Mouse (Mus musculus): ENCODE results near the gene Plpp4. TPM values are rescaled to one million over a fixed set of nuclear protein-coding genes. Genes with fewer than 3 reads are reported as not detected.

Gene Plpp4
- total and polyA plus RNA-seq, 2 experiments from 2014 or later = 6.7 to 8.6 TPM

DNA sequence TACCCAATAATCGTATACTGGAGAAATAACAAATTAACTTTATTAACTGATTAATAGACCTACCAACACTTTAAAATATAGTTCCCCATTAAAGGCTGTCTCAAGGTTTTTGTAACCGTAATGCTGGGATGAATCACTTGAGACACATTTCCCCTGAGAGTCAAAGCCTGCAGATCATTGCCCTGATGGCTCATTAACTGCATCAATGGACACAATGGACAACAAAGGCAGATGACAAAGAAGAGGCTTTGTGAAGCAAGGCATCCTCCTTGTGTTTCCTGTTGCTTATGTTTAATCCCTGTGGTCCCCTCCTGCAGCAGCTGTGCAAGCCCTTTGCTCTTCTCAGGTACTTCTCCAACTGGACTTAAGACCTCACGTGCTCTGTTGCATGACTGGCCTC lies 173.1 kb downstream of the Plpp4 start:
- no peak overlapping the region for H3K27ac ChIP-seq (ENCODE audit: low read depth, low read length)
- no peak for DNase-seq
- H3K27me3 ChIP-seq (ENCODE audit: insufficient read depth, low read length) = no peaks in the 10 kb centered on the region
- no peaks in the 10 kb centered on the region for H3K4me1 ChIP-seq (ENCODE audit: insufficient read depth)
- H3K9ac ChIP-seq = no peak overlapping the region
- H3K4me2 ChIP-seq (ENCODE audit: low read depth) = no peak overlapping the region
- 30% methylated on average over 3 of the region's 3 CpGs for WGBS
- H3K36me3 ChIP-seq (ENCODE audit: insufficient read depth) = no peaks in the 10 kb centered on the region
- no peaks in the 10 kb centered on the region for H3K9me3 ChIP-seq (ENCODE audit: low read length)
- no peak overlapping the region for H3K4me3 ChIP-seq (ENCODE audit: low read depth, low read length)
- no peak for TF ChIP-seq CTCF (IDR thresholded peaks at IDR 0.05; ENCODE audit: low read depth)
- ATAC-seq = no peak

Measured in forebrain, postnatal 0 days (tissue).